Mouse (Mus musculus): Measurements from ENCODE around the gene Pqbp1.
"Not testable (repeated sequence)": the region's sequence is repeated elsewhere in the genome, so short reads cannot be mapped to it uniquely, and the experiment has no call there.

GRCm38 (mm10) chrX:7915669-7916068 lies 16.6 kb upstream of the Pqbp1 start:
- TF ChIP-seq CTCF (IDR thresholded peaks at IDR 0.05; ENCODE audit: low read depth, low read length); EP300 (IDR thresholded peaks at IDR 0.05; ENCODE audit: insufficient read depth, low read depth, low read length): not testable (repeated sequence)
